Mouse (Mus musculus) spleen, adult 2 months (tissue): ENCODE data around the gene Cox14. TPM values are rescaled to one million over a fixed set of nuclear protein-coding genes. Genes with fewer than 3 reads are reported as not detected.
A peak's percentile ranks its signal among the peaks of the same experiment; 100 is the strongest.

Source experiments
- DNase-seq, 2 experiments: peaks; one replicate each; pipeline versions ENCODE4 v3.0.0 to v3.0.0-alpha.2; 2012 to 2021; ENCODE audit warnings: low spot score in 2 of 2, low read depth in 1 of 2
- H3K27ac ChIP-seq: fragments of 200-500 bp; 2 replicates; pipeline ENCODE4 v1.5.1; 2012; ENCODE audit warnings: low read length, inconsistent platforms; ENCODE audit not compliant: insufficient read depth
- H3K27me3 ChIP-seq: fragments of 200-500 bp; 2 replicates; pipeline ENCODE4 v1.6.1; 2012; ENCODE audit warnings: mild to moderate bottlenecking, moderate library complexity, low read length, inconsistent platforms; ENCODE audit not compliant: control insufficient read depth, insufficient read depth
- H3K36me3 ChIP-seq: fragments of 200-500 bp; 2 replicates; pipeline ENCODE4 v1.6.1; 2012; ENCODE audit warnings: mild to moderate bottlenecking, low read length, inconsistent platforms; ENCODE audit not compliant: control insufficient read depth, insufficient read depth
- H3K4me1 ChIP-seq: fragments of 200-500 bp; 2 replicates; pipeline ENCODE4 v1.6.1; 2011; ENCODE audit warnings: inconsistent platforms; ENCODE audit not compliant: control insufficient read depth, insufficient read depth, insufficient read length
- H3K4me3 ChIP-seq: fragments of 200-500 bp; 2 replicates; pipeline ENCODE4 v1.5.1; 2011; ENCODE audit warnings: mild to moderate bottlenecking, inconsistent platforms; ENCODE audit not compliant: insufficient read depth, insufficient read length; ENCODE audit errors: extremely low read depth
- CTCF ChIP-seq: fragments of 200-500 bp; IDR thresholded peaks from 2 replicates; pipeline ENCODE4 v1.5.1; 2011; ENCODE audit warnings: mild to moderate bottlenecking, inconsistent platforms; ENCODE audit not compliant: insufficient read depth, insufficient read length, insufficient replicate concordance; ENCODE audit errors: extremely low read depth
- POLR2A ChIP-seq: fragments of 200-500 bp; IDR thresholded peaks from 2 replicates; pipeline ENCODE4 v1.6.1; 2011; ENCODE audit warnings: low read depth, low read length, inconsistent platforms
- WGBS: fragments of 180-500 bp; shearing (Covaris S2); methylation state at CpG from one replicate; pipeline ENCODE4 v1.1.7; 2018; 5-methylcytosine and 5-hydroxymethylcytosine counted together
- polyA plus RNA-seq: library from polyadenylated mRNA; depleted of rRNA; stranded (reverse); fragments of >200 nt; gene quantifications from 2 replicates; pipeline ENCODE4 v1.2.3, GENCODE M21; 2012

Gene Cox14
- polyA plus RNA-seq, 1 experiment: 109 TPM

GRCm38 (mm10) chr15:99736675-99737074, 11.3 kb downstream of the Cox14 start:
- Histone ChIP-seq H3K4me3 (no peak overlapping the region), H3K36me3 (peaks cover 32% of the 10 kb centered on the region), H3K27ac (no peak overlapping the region), H3K4me1 (no peaks in the 10 kb centered on the region), H3K27me3 (no peaks in the 10 kb centered on the region)
- no peak for TF ChIP-seq CTCF
- TF ChIP-seq POLR2A: no peak
- WGBS: 90% methylated on average over 11 of the region's 11 CpGs
- no peak for DNase-seq

GRCm38 (mm10) chr15:99740229-99740628, 14.8 kb downstream of the Cox14 start:
- WGBS: 87% methylated on average over 4 of the region's 4 CpGs
- H3K27me3 ChIP-seq: no peaks in the 10 kb centered on the region
- H3K27ac ChIP-seq: no peak overlapping the region
- no peaks in the 10 kb centered on the region for H3K4me1 ChIP-seq
- H3K4me3 ChIP-seq: no peak overlapping the region
- DNase-seq: no peak
- no peak for TF ChIP-seq CTCF
- no peak for TF ChIP-seq POLR2A
- peaks cover 33% of the 10 kb centered on the region for H3K36me3 ChIP-seq

DNA sequence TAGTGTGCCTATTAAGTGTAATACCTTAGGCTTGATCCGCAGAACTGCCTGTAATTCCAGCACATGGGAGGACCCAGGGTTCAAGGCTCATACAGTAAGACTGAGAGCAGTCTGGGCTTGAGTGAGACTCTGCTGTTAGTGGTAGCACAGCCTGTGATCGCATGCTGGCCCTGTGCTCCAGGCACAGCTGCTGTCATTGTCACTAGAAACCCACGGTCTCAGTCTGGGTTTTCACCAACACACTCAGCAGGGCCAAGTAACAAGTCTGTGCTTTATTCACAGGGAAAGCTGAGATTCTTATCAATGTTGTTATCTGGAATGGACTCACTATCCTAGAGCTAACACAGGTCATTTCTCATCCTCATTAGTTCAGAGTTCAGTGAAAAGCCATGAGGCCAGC, 28.8 kb downstream of the Cox14 start:
- Histone ChIP-seq H3K27me3 (no peaks in the 10 kb centered on the region), H3K36me3 (no peaks in the 10 kb centered on the region; the same call in 1 of the 2 replicates), H3K27ac (no peak overlapping the region), H3K4me3 (no peak overlapping the region), H3K4me1 (no peaks in the 10 kb centered on the region)
- TF ChIP-seq POLR2A: no peak
- TF ChIP-seq CTCF: no peak
- no peak for DNase-seq
- WGBS: 86% methylated on average over 3 of the region's 3 CpGs

- TF ChIP-seq POLR2A (no peak), CTCF (no peak)
- H3K36me3 ChIP-seq: no peaks in the 10 kb centered on the region
- 80% methylated on average over 4 of the region's 4 CpGs for WGBS
- H3K4me3 ChIP-seq: no peak overlapping the region
- DNase-seq: no peak
- H3K27me3 ChIP-seq: no peaks in the 10 kb centered on the region
- no peaks in the 10 kb centered on the region; the same call in none of the 2 replicates for H3K4me1 ChIP-seq
- H3K27ac ChIP-seq: no peak overlapping the region
Measured at GRCm38 (mm10) chr15:99767467-99767866, 42.0 kb downstream of the Cox14 start.

DNA sequence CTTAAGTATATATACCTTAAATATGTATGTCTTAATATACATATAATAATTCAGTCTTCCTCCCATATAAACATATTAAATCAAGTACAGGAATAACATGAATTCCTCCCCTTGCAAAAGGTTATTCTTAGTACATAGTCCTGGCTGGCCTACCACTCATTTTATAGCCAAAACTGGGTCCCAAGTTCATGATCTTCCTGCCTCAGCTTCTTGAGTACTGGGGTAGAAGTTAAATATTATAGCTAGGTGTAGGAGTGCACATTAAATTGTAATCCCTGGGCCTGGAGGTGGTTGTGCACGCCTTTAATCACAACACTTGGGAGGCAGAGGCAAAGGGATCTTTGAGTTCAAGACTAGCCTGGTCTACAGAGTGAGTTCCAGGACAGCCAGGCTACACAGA, 43.3 kb downstream of the Cox14 start:
- WGBS: 84% methylated on average over 1 of the region's 1 CpGs
- Histone ChIP-seq H3K27me3 (no peaks in the 10 kb centered on the region), H3K27ac (no peak overlapping the region), H3K4me3 (no peak overlapping the region), H3K4me1 (no peaks in the 10 kb centered on the region; the same call in none of the 2 replicates), H3K36me3 (no peaks in the 10 kb centered on the region)
- TF ChIP-seq CTCF: no peak
- TF ChIP-seq POLR2A: no peak
- no peak for DNase-seq

DNA sequence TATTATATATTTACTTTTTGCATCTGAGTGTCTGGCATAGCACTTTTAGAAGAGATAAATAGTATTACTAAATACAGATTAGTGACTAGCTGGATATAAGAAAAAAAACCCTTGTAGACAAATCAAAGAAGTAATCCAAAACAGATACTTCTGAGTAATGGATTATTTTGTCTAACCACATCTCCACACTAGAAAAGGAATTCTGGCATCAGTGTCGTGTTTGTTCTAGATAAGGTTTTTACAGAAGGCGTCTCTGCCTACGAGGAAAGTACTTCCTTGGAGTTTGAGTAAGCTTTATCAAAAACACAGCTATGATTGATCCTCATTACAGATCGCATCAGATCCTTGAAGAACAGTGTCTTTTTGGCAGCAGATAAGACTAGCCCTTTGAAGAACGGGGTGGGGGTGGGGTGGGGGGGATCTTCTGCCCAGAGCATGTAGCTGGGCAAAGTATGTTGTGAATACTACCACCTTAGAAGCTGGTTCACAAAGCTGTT, 45.6 kb downstream of the Cox14 start:
- TF ChIP-seq CTCF (no peak), POLR2A (no peak)
- H3K27me3 ChIP-seq: no peaks in the 10 kb centered on the region
- no peak for DNase-seq
- H3K27ac ChIP-seq: peak overlapping the region; percentile 73; the same call in 1 of the 2 replicates
- H3K4me3 ChIP-seq: peak overlapping the region; percentile 73; the same call in 1 of the 2 replicates
- 33% methylated on average over 5 of the region's 5 CpGs for WGBS
- H3K36me3 ChIP-seq: no peaks in the 10 kb centered on the region
- no peaks in the 10 kb centered on the region; the same call in none of the 2 replicates for H3K4me1 ChIP-seq

DNA sequence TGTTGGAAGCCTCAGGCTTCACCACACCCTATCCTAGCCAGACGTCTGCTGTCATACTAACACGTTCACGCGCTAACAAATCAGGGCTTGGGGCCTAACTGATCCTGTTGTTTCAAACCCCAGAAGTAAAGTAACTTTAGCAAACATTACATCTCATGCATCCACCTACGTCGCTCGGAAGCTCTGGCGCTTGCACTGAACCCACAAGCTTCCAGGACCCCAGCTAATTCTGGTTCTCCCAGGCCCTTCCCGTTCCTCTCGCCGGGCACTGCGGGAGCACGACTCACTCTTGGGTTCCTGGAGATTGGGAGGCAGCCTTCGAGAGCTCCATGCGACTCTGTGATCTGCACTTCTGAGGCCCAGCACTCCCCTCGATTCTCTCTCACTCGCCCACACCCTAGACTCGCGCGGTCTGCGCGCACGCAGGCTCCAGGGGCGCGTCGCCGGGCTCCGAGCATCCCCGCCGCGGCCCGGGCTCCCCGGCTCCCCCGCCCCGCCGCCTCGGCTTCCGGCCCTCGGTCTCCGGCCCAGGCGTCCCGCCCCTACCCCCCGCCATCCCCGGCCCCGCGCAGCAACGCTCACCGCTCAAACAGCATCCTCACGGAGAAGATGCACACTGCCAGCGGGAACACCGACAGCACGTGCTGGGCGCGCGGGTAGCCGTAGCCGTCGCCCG, 46.3 kb downstream of the Cox14 start:
- DNase-seq: peak in 1 of 2 experiments; percentile 53
- Histone ChIP-seq H3K36me3 (no peaks in the 10 kb centered on the region), H3K4me3 (peak overlapping the region; percentile 73), H3K27me3 (no peaks in the 10 kb centered on the region), H3K27ac (peak overlapping the region; percentile 78), H3K4me1 (no peaks in the 10 kb centered on the region; the same call in none of the 2 replicates)
- TF ChIP-seq POLR2A: no peak
- no peak for TF ChIP-seq CTCF
- WGBS: 2% methylated on average over 59 of the region's 59 CpGs
